Mouse (Mus musculus) cortical plate, adult 2 months (tissue): ENCODE data around the gene D130043K22Rik.
A peak's percentile ranks its signal among the peaks of the same experiment; 100 is the strongest.

Source experiments
- CTCF ChIP-seq: fragments of 200-500 bp; IDR thresholded peaks from 2 replicates; pipeline ENCODE4 v1.5.1; 2011; ENCODE audit warnings: mild to moderate bottlenecking, control low read depth, low read length; ENCODE audit not compliant: insufficient read depth; ENCODE audit errors: extremely low read depth
- POLR2A ChIP-seq: fragments of 200-500 bp; IDR thresholded peaks from 2 replicates; pipeline ENCODE4 v1.6.1; 2011; ENCODE audit warnings: mild to moderate bottlenecking, low read length, control low read depth; ENCODE audit not compliant: insufficient read depth; ENCODE audit errors: extremely low read depth

GRCm38 (mm10) chr13:24909112-24909511, 64.2 kb downstream of the D130043K22Rik start:
- 0 out of 2 replicates have a peak, but pooled peaks have one; percentile 15 for TF ChIP-seq CTCF
- TF ChIP-seq POLR2A: no peak
